Mouse (Mus musculus) heart, embryonic 12.5 days (tissue): ENCODE measurements around the gene Cadm2. TPM values are rescaled to one million over a fixed set of nuclear protein-coding genes. Genes with fewer than 3 reads are reported as not detected.

Source experiments
- ATAC-seq: fragments of 200-750 bp; cut with Nextera tagmentation; 2 replicates; pipeline ENCODE4 v1.8.0; 2017; ENCODE audit warnings: moderate TSS enrichment, moderate library complexity; ENCODE audit not compliant: insufficient number of reproducible peaks, low FRiP score
- H3K27ac ChIP-seq: fragments of 300-500 bp; sonication (generic); 2 replicates; pipeline ENCODE4 v1.5.1; 2016; ENCODE audit warnings: mild to moderate bottlenecking, moderate library complexity; ENCODE audit not compliant: poor library complexity, severe bottlenecking
- H3K27me3 ChIP-seq: fragments of 300-500 bp; sonication (generic); replicated peaks from 2 replicates; pipeline ENCODE4 v1.6.1; 2016; ENCODE audit warnings: mild to moderate bottlenecking, moderate library complexity
- H3K36me3 ChIP-seq: fragments of 300-500 bp; sonication (generic); 2 replicates; pipeline ENCODE4 v1.6.1; 2016; ENCODE audit warnings: mild to moderate bottlenecking, moderate library complexity
- H3K4me1 ChIP-seq: fragments of 300-500 bp; sonication (generic); replicated peaks from 2 replicates; pipeline ENCODE4 v1.6.1; 2016; ENCODE audit warnings: mild to moderate bottlenecking
- H3K4me2 ChIP-seq: fragments of 300-500 bp; sonication (generic); 2 replicates; pipeline ENCODE4 v1.6.1; 2016; ENCODE audit warnings: mild to moderate bottlenecking, moderate library complexity
- H3K4me3 ChIP-seq: fragments of 300-500 bp; sonication (generic); 2 replicates; pipeline ENCODE4 v1.5.1; 2016; ENCODE audit warnings: mild to moderate bottlenecking
- H3K9ac ChIP-seq: fragments of 300-500 bp; sonication (generic); 2 replicates; pipeline ENCODE4 v1.6.1; 2016; ENCODE audit warnings: mild to moderate bottlenecking, moderate library complexity
- H3K9me3 ChIP-seq: fragments of 300-500 bp; sonication (generic); replicated peaks from 2 replicates; pipeline ENCODE4 v1.6.1; 2016; ENCODE audit warnings: mild to moderate bottlenecking, moderate library complexity
- WGBS: fragments of 180-500 bp; shearing (Covaris S2); methylation state at CpG from one replicate; pipeline ENCODE4 v1.1.7; 2016; 5-methylcytosine and 5-hydroxymethylcytosine counted together
- polyA plus RNA-seq: library from polyadenylated mRNA; unstranded; fragments of >200 nt; fragmentation: Nextera tagmentation; extraction: Ambion mirVana; gene quantifications from 2 replicates; pipeline ENCODE4 v1.2.1, GENCODE M21; 2016

Cadm2 gene
- polyA plus RNA-seq, 1 experiment from 2014 or later, result 0.26 TPM

DNA sequence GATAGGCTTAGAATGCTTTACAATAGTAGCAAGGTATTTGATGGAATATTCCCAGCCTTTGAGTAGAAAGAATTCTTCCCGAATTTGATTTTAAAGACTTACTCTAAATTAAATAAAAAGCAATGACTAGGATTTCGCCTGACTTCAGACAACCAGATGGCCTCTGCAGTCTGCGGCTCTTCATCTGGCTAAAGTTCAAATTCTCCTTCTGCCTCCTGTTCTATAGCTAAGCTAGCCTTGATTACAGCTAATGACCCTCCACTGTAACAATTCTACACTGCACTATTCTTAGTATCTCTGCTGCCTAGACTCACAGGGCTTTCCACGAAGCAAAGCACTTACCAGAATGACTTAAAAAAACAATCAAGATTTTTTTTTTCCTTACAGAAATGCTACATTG, 495.9 kb downstream of the Cadm2 start:
- no peak for ATAC-seq
- 64% methylated on average over 4 of the region's 4 CpGs for WGBS
- Histone ChIP-seq H3K9ac (no peak overlapping the region), H3K4me2 (no peak overlapping the region), H3K27ac (no peak overlapping the region), H3K36me3 (no peaks in the 10 kb centered on the region), H3K27me3 (no peaks in the 10 kb centered on the region), H3K9me3 (no peaks in the 10 kb centered on the region), H3K4me3 (no peak overlapping the region), H3K4me1 (no peaks in the 10 kb centered on the region)

DNA sequence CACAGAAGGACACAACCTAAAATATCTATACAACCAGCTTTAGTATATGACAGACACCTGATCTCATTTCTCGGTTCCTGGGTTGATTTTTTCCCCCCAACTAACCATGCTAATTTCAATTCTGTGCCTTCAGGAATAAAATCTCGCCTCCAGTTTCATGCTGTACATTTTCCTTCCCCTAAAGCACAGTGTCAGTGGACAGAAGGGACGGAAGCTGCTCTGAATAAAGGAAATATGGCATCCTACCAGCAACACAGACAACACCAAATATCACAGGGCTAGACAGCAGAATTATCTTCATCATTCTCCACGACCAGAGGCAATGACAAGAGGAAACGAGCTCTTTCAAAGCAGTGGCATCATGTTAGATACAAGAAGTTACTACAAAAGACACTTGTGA, 498.2 kb downstream of the Cadm2 start:
- H3K36me3 ChIP-seq, result no peaks in the 10 kb centered on the region
- H3K27me3 ChIP-seq, result no peaks in the 10 kb centered on the region
- H3K4me3 ChIP-seq, result no peak overlapping the region
- H3K4me2 ChIP-seq, result no peak overlapping the region
- 61% methylated on average over 5 of the region's 5 CpGs for WGBS
- H3K9ac ChIP-seq, result no peak overlapping the region
- H3K4me1 ChIP-seq, result no peaks in the 10 kb centered on the region
- H3K9me3 ChIP-seq, result no peaks in the 10 kb centered on the region
- no peak overlapping the region for H3K27ac ChIP-seq
- no peak for ATAC-seq

DNA sequence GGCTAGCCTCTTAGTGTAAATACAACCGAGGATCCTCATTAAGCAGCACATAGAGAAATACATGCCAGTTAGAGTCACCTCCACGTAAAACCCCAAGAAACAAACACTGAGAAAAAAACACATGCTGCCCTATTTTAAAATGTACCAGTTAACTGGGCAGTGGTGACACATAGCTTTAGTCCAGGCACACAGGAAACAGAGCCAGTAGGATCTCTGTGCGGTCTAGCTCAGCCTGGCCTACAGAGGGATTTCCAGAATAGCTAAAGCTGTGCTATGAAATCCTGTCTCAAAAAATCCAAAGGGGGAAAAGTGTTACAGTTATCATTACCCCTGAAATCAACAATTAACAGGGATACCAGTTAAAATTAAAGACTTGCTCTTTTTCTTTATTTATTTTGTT, 498.9 kb downstream of the Cadm2 start:
- WGBS, result 81% methylated on average over 3 of the region's 3 CpGs

DNA sequence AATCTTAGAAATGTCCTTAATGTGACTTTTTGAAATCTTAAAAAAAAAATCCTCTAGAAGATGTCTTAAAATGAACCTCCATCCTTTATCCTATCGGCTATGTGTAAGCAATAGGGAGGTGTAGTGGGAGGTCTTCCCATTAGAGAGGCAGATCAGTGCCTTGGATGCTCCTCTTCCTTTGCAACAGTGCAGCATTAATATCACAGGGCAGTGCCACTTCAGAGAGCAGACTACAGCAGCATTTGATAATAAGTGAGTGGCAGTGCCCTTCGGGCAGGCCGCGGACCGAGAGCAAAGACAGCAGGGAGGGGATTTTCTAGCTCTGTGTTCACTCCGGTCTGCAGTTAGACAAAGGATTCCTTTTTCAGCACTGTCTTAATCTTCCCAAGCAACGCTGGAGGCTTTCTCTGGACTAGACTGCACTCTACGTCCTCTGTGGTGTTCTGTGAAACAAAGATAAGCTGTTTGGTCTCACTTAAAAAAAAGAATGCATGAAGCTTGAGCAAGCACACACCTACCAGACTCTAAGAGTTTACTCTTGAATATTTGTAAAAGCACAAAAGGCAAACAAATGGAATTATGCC, 514.1 kb downstream of the Cadm2 start:
- Histone ChIP-seq H3K36me3 (no peaks in the 10 kb centered on the region), H3K4me2 (no peak overlapping the region), H3K9me3 (no peaks in the 10 kb centered on the region), H3K4me1 (0 out of 2 replicates have a peak, but pooled peaks cover 2% of the 10 kb centered on the region), H3K27ac (no peak overlapping the region), H3K4me3 (no peak overlapping the region), H3K27me3 (no peaks in the 10 kb centered on the region), H3K9ac (no peak overlapping the region)
- 44% methylated on average over 8 of the region's 8 CpGs for WGBS
- no peak for ATAC-seq

More for the DNA sequence above, 498.9 kb downstream of the Cadm2 start:
- H3K9ac ChIP-seq, result no peak overlapping the region
- no peaks in the 10 kb centered on the region for H3K4me1 ChIP-seq
- no peak overlapping the region for H3K4me2 ChIP-seq
- no peaks in the 10 kb centered on the region for H3K36me3 ChIP-seq
- no peak overlapping the region for H3K27ac ChIP-seq
- no peak overlapping the region for H3K4me3 ChIP-seq
- no peaks in the 10 kb centered on the region for H3K27me3 ChIP-seq
- no peaks in the 10 kb centered on the region for H3K9me3 ChIP-seq
- no peak for ATAC-seq

DNA sequence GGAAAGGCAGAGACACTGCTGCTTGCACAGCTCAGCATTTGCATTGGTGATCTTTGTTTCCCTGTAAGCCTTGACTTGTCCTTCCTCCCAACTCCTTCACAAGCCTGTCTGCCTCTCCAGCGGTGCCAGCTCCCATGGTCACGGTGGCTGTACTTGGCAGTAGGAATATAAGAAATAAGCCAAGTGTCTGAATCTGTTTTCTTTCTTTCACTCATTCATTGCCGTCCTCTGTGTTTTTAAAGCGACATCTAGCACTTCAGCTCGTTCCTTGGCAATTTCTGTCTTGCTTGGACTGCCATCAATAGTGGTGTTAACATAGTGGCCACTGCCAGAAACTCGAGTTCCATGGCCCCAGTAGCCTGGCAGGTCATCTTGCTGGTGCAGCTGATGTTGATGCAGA, 524.0 kb downstream of the Cadm2 start:
- WGBS, result 64% methylated on average over 6 of the region's 6 CpGs
- H3K9me3 ChIP-seq, result no peaks in the 10 kb centered on the region
- H3K9ac ChIP-seq, result no peak overlapping the region
- H3K4me2 ChIP-seq, result no peak overlapping the region
- no peak overlapping the region for H3K27ac ChIP-seq
- no peaks in the 10 kb centered on the region for H3K27me3 ChIP-seq
- no peaks in the 10 kb centered on the region for H3K4me1 ChIP-seq
- no peak for ATAC-seq
- H3K4me3 ChIP-seq, result no peak overlapping the region
- H3K36me3 ChIP-seq, result no peaks in the 10 kb centered on the region

DNA sequence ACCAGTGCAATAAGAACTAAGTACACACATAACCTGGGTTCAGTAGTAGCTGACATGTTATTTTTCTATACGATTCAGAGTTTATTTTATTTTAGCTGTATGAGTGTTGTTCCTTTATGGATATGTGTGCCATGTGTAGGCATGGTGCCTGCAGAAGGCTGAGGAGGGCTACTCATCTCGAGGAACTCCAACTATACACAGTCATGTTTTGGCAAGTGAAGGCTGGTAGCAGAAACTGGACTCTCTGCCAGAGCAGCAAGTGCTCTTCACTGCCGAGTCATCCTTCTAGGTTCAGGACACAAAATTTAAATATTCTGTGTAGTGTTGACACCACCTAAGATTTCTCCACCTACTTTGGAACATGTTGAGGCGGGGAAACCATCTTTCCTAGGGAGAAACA, 524.8 kb downstream of the Cadm2 start:
- Histone ChIP-seq H3K9ac (no peak overlapping the region), H3K27me3 (no peaks in the 10 kb centered on the region), H3K4me2 (no peak overlapping the region), H3K36me3 (no peaks in the 10 kb centered on the region), H3K4me3 (no peak overlapping the region), H3K9me3 (no peaks in the 10 kb centered on the region), H3K27ac (no peak overlapping the region), H3K4me1 (no peaks in the 10 kb centered on the region)
- WGBS, result 80% methylated on average over 4 of the region's 4 CpGs
- no peak for ATAC-seq

DNA sequence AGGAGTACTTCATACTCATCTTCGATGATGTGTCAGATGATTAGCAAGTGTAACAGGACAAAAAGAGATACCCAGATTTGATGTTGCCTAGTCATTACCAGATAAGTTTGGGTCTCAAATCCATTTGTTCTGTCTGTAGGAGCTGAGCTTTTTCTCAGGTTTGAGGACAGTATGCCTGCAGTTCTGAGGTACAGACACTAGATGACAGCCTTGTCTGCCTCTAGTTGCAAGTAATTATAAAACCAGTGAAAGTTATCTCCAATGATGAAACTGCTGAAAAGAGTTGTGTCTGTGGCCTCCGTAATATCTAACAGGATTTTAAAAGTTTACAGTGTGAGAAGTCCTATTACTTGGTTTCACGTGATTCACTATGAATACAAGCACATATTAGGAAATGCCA, 531.0 kb downstream of the Cadm2 start:
- no peak overlapping the region for H3K9ac ChIP-seq
- H3K4me2 ChIP-seq, result no peak overlapping the region
- no peaks in the 10 kb centered on the region for H3K9me3 ChIP-seq
- WGBS, result 46% methylated on average over 3 of the region's 3 CpGs
- no peaks in the 10 kb centered on the region for H3K36me3 ChIP-seq
- ATAC-seq, result no peak
- H3K27ac ChIP-seq, result no peak overlapping the region
- no peak overlapping the region for H3K4me3 ChIP-seq
- H3K4me1 ChIP-seq, result no peaks in the 10 kb centered on the region
- no peaks in the 10 kb centered on the region for H3K27me3 ChIP-seq

DNA sequence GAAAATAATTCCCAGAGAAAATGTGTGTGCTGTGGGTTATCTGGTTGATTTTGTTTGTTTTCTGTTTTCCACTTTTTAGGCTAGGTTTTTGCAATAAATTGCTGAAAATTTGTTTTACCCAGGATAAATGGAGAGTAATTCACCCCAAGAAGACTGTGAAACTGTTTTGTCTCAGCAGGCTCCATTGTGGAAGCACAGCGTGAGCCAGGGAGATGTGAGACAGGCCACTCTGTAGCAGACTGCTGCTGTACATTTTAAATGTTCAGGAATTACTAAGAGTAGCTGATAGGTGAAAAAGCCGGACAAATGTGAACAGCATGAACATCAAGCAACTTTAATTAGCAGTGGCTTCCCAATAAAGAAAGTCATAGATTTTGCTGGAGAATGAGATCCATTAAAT, 541.4 kb downstream of the Cadm2 start:
- WGBS, result 63% methylated on average over 2 of the region's 2 CpGs
- H3K27ac ChIP-seq, result no peak overlapping the region
- no peaks in the 10 kb centered on the region for H3K9me3 ChIP-seq
- H3K36me3 ChIP-seq, result no peaks in the 10 kb centered on the region
- no peaks in the 10 kb centered on the region for H3K27me3 ChIP-seq
- H3K4me2 ChIP-seq, result no peak overlapping the region
- H3K4me3 ChIP-seq, result no peak overlapping the region
- no peak overlapping the region for H3K9ac ChIP-seq
- H3K4me1 ChIP-seq, result no peaks in the 10 kb centered on the region
- no peak for ATAC-seq

DNA sequence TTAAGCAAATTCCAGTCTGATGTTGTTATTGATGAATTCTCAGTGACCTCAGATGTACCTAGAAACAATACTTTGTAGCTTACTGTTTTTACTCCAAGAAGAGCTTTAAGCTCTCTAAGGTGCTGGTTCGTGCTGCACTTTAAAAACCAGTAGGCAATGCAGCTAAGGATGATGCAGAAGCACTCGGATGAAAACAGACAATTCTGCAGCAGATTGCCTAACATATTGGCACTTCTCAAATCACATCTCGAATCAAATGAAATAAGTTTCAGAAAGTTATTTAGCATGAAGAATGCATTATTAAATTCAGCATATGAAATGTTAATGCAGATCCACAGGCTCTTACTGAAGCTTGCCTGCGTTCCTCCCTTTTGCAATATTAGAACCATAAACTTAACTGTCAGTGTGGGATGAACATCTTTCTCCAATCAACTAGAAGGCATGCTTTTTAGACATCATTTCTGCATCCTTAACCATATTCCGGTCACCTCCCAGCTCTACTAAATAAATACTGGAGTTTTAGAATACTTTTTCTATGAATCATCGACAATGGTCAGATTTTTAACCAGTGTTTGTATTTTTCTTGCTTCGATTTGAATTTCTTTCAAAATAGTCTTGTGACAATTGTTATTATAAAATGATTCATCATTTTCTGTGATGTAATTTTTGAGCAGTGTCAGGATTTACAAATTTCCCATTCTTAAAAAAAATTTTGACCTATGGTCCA, 544.4 kb downstream of the Cadm2 start:
- WGBS, result 80% methylated on average over 7 of the region's 7 CpGs
- ATAC-seq, result no peak

DNA sequence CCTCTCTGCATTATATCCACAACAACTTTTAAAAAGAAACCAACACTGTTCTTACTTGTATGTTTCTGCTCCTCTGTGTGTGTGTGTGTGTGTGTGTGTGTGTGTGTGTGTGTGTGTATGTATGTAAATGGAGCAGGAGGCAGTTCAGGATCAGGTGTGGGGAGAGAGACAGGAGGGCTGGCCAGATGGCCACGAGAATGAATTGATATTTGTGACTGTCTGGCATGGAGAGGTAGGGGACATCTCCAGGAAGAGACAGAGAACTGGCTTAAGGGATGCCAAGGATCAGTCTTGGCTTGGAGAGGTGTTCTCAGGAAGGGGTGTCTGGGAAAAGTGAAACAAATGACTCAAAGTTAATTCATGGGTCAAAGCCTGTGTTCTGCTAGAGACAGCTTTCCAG, 552.2 kb downstream of the Cadm2 start:
- no peaks in the 10 kb centered on the region for H3K27me3 ChIP-seq
- H3K9ac ChIP-seq, result no peak overlapping the region
- no peak overlapping the region for H3K27ac ChIP-seq
- no peaks in the 10 kb centered on the region for H3K36me3 ChIP-seq
- no peaks in the 10 kb centered on the region for H3K4me1 ChIP-seq
- H3K4me3 ChIP-seq, result no peak overlapping the region
- 59% methylated on average over 1 of the region's 1 CpGs for WGBS
- H3K4me2 ChIP-seq, result no peak overlapping the region
- no peaks in the 10 kb centered on the region for H3K9me3 ChIP-seq
- ATAC-seq, result no peak

More for the DNA sequence above, 544.4 kb downstream of the Cadm2 start:
- Histone ChIP-seq H3K9ac (no peak overlapping the region), H3K27me3 (no peaks in the 10 kb centered on the region), H3K4me2 (no peak overlapping the region), H3K4me3 (no peak overlapping the region), H3K4me1 (no peaks in the 10 kb centered on the region), H3K27ac (no peak overlapping the region), H3K36me3 (no peaks in the 10 kb centered on the region), H3K9me3 (no peaks in the 10 kb centered on the region)

DNA sequence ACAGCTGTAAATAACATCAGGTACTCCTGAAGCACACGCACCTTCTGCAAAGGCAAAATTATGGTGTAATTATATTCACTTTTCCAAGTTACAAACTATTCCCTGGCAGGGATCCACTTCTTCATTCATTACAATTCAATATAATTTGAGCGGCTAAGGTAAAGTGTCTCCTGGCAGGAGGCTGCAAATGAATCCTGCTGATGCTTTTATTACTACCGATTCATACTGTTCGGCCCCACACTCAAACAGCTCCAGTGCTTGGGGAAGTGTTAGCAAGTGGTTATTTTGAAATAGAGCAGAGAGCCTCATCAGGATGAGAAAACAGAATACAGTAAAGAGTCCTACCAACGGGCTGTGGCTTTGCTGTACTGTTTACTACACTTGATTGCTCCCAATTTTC, 589.8 kb downstream of the Cadm2 start:
- ATAC-seq, result no peak

DNA sequence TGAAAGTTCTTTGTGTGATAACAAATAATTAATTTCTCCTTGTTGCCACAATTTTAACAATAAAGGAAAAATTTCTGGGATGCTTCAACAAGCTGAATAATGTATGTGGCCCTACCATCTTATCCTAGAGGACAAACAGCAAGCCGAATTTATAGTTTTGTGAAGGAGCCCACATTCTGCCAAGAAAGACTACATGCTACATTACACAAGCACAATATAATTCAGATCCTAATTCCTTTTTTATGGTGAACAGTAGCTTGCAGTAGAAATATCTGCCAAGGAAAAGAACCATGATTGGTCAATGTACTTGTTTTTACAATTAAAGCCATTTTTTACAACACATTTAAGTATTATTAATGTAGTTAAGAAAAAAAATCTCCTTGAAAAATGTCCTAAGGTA, 600.9 kb downstream of the Cadm2 start:
- no peaks in the 10 kb centered on the region for H3K27me3 ChIP-seq
- H3K4me3 ChIP-seq, result no peak overlapping the region
- H3K27ac ChIP-seq, result no peak overlapping the region
- no peaks in the 10 kb centered on the region for H3K4me1 ChIP-seq
- ATAC-seq, result no peak
- no peak overlapping the region for H3K4me2 ChIP-seq
- H3K9me3 ChIP-seq, result no peaks in the 10 kb centered on the region
- no peak overlapping the region for H3K9ac ChIP-seq
- WGBS, result 75% methylated on average over 1 of the region's 1 CpGs
- H3K36me3 ChIP-seq, result no peaks in the 10 kb centered on the region

More for the DNA sequence above, 589.8 kb downstream of the Cadm2 start:
- WGBS, result 84% methylated on average over 5 of the region's 5 CpGs
- Histone ChIP-seq H3K27me3 (no peaks in the 10 kb centered on the region), H3K9ac (no peak overlapping the region), H3K4me3 (no peak overlapping the region), H3K4me1 (no peaks in the 10 kb centered on the region), H3K27ac (no peak overlapping the region), H3K9me3 (no peaks in the 10 kb centered on the region), H3K4me2 (no peak overlapping the region), H3K36me3 (no peaks in the 10 kb centered on the region)
